ENCODE assay signal across 8 mouse cellular contexts in the genomic region with DNA sequence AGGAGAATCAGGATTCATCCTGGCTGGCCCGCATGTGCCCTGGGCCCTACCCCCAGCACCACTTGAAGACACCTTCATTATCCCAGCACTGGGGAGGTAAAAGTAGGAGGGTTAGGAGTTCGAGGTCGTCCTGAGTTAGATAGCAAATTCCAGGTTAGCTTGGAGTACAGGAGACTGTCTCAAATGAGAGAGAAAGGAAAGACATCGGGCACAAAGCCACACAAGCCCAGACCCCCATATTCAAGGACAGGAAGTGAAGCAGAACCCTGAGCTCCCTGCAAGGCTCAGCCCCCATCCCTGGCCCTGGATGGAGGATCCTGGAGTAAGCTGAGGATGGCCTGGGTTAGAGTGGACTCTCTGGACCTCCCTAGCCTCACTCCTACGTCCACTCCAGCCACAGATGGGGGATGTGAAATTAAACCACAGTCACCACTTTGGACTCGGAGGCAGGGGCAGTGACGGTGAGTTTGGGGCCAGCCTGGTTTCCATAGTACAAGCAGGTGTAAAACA. TPM values are rescaled to one million over a fixed set of nuclear protein-coding genes. Genes with fewer than 3 reads are reported as not detected.
DNase-seq lines count a peak whose midpoint lies in the region; ATAC-seq and TF ChIP-seq lines count a peak whose summit lies in the region.

No protein-coding gene starts in this region.

- no peak for TF ChIP-seq EP300 in CH12.LX (IDR thresholded peaks at IDR 0.05; ENCODE audit: low read length)
- no peak for TF ChIP-seq EP300 in liver, embryonic 14.5 days (IDR thresholded peaks at IDR 0.05; ENCODE audit: low read depth)

- H3K4me3 ChIP-seq in gastrocnemius, adult 2 months: peak overlapping the region; percentile 69
- peak overlapping the region in 1 of 3 experiments; percentile 24 for H3K4me3 ChIP-seq in CH12.LX (replicated peaks in 1 of 3; ENCODE audit: low read depth in 2 of 3, low read length in 2 of 3, poor library complexity in 1 of 3)
- no peak overlapping the region for H3K4me3 ChIP-seq in forebrain, embryonic 16.5 days (replicated peaks; ENCODE audit: low read length)
- H3K4me3 ChIP-seq in liver, embryonic 14.5 days (ENCODE audit: insufficient read depth in 1 of 2, low read depth in 2 of 2, low read length in 2 of 2): peak overlapping the region in 1 of 2 experiments; percentile 12; a peak in 3 of 4 replicates

- ATAC-seq in forebrain, embryonic 16.5 days: no peak
- no peak for ATAC-seq in liver, embryonic 14.5 days (ENCODE audit: insufficient read depth)

- H3K27me3 ChIP-seq in CH12.LX (replicated peaks): peaks cover 53% of the 10 kb centered on the region
- peaks cover 12% of the 10 kb centered on the region; the same call in 1 of the 2 replicates for H3K27me3 ChIP-seq in forebrain, embryonic 16.5 days (replicated peaks; ENCODE audit: control insufficient read depth, insufficient read depth, low read length)
- H3K27me3 ChIP-seq in liver, embryonic 14.5 days (ENCODE audit: control insufficient read depth, insufficient read depth, low read length): peaks cover 5% of the 10 kb centered on the region; the same call in 1 of the 2 replicates

- no peaks in the 10 kb centered on the region for H3K79me2 ChIP-seq in CH12.LX (replicated peaks; ENCODE audit: control insufficient read depth, extremely low read depth, insufficient read depth, poor library complexity, severe bottlenecking)

- in situ Hi-C loops in CH12.LX (cut with MboI; ENCODE audit: low pct_ligation_motif_present, low pct_unique_long_range_greater_than_20kb, low sequenced_read_pairs): loop anchor here (5.0 to 10.0 kb wide), 2 partner anchors 39 to 107 kb away; a partner anchor contains a TSS

- TF ChIP-seq POLR2A in CH12.LX (IDR thresholded peaks at IDR 0.05; ENCODE audit: low read depth, low read length): no peak

- TF ChIP-seq RAD21 in CH12.LX (IDR thresholded peaks at IDR 0.05; ENCODE audit: low read depth, low read length): no peak

- peaks cover 22 to 29% of the 10 kb centered on the region in 2 experiments for H3K4me1 ChIP-seq in CH12.LX (ENCODE audit: control insufficient read depth in 1 of 2, insufficient read depth in 2 of 2)
- peaks cover 40% of the 10 kb centered on the region for H3K4me1 ChIP-seq in forebrain, embryonic 16.5 days (replicated peaks; ENCODE audit: control insufficient read depth, insufficient read depth, low read length)
- H3K4me1 ChIP-seq in liver, embryonic 14.5 days (replicated peaks; ENCODE audit: control insufficient read depth in 2 of 2, insufficient read depth in 2 of 2, low read length in 1 of 2): peaks cover 26 to 51% of the 10 kb centered on the region in 2 experiments

- H3K27ac ChIP-seq in gastrocnemius, adult 2 months: peak overlapping the region; percentile 74
- H3K27ac ChIP-seq in CH12.LX (ENCODE audit: insufficient read depth, low read depth): no peak overlapping the region
- H3K27ac ChIP-seq in forebrain, embryonic 16.5 days (ENCODE audit: low read length): no peak overlapping the region
- no peak overlapping the region for H3K27ac ChIP-seq in liver, embryonic 14.5 days

- 18% methylated on average over 7 of the region's 7 CpGs for WGBS in forebrain, embryonic 16.5 days
- WGBS in liver, embryonic 14.5 days (ENCODE audit: insufficient replicate concordance): 29% methylated on average over 7 of the region's 7 CpGs

- peak overlapping the region; percentile 25 for H3K4me2 ChIP-seq in CH12.LX (ENCODE audit: insufficient read depth, low read depth, poor library complexity, severe bottlenecking)
- peak overlapping the region; percentile 57 for H3K4me2 ChIP-seq in forebrain, embryonic 16.5 days (ENCODE audit: low read length)
- H3K4me2 ChIP-seq in liver, embryonic 14.5 days (ENCODE audit: low read depth): peak overlapping the region; percentile 44

- no peaks in the 10 kb centered on the region for H3K36me3 ChIP-seq in CH12.LX (replicated peaks in 1 of 2; ENCODE audit: control insufficient read depth in 1 of 2, insufficient read depth in 1 of 2, low read length in 1 of 2)
- H3K36me3 ChIP-seq in forebrain, embryonic 16.5 days (ENCODE audit: control insufficient read depth, insufficient read depth): no peaks in the 10 kb centered on the region
- H3K36me3 ChIP-seq in liver, embryonic 14.5 days (replicated peaks; ENCODE audit: control insufficient read depth, insufficient read depth, low read depth): no peaks in the 10 kb centered on the region

- H3K9me3 ChIP-seq in CH12.LX (replicated peaks; ENCODE audit: low read length): no peaks in the 10 kb centered on the region
- H3K9me3 ChIP-seq in forebrain, embryonic 16.5 days (ENCODE audit: control insufficient read depth, low read length): no peaks in the 10 kb centered on the region
- no peaks in the 10 kb centered on the region for H3K9me3 ChIP-seq in liver, embryonic 14.5 days (ENCODE audit: control insufficient read depth, low read length)

- no peak overlapping the region for H3K9ac ChIP-seq in CH12.LX (ENCODE audit: insufficient read depth, low read depth)
- no peak overlapping the region for H3K9ac ChIP-seq in forebrain, embryonic 16.5 days (replicated peaks; ENCODE audit: low read depth, low read length)
- no peak overlapping the region for H3K9ac ChIP-seq in liver, embryonic 14.5 days (replicated peaks)

- no peak for DNase-seq in gastrocnemius, adult 2 months
- DNase-seq in gastrocnemius, adult 18-20 months (ENCODE audit: low spot score): no peak
- no peak for DNase-seq in CH12.LX (ENCODE audit: extremely low read depth)
- no peak for DNase-seq in liver, embryonic 14.5 days (ENCODE audit: low read depth in 3 of 3, low spot score in 3 of 3)
- no peak for DNase-seq in adrenal gland, adult 8-10 months
- no peak for DNase-seq in adrenal gland, postnatal 25 days
- DNase-seq in frontal cortex, postnatal 36 days (ENCODE audit: low spot score in 2 of 2): no peak

- dilution Hi-C loops in CH12.LX (cut with MboI; ENCODE audit: extremely low pct_ligation_motif_present, extremely low pct_unique_long_range_greater_than_20kb, low sequenced_read_pairs): no loop called here

- intact Hi-C loops in gastrocnemius, adult 2 months (cut with DNase I): no loop called here

- no peak for TF ChIP-seq CTCF in gastrocnemius, adult 2 months (IDR thresholded peaks at IDR 0.05)
- no peak for TF ChIP-seq CTCF in CH12.LX (conservative IDR thresholded peaks at IDR 0.05 in 1 of 2, IDR thresholded peaks at IDR 0.05 in 1 of 2; ENCODE audit: low read depth in 2 of 2, low read length in 2 of 2)
- TF ChIP-seq CTCF in liver, embryonic 14.5 days (IDR thresholded peaks at IDR 0.05; ENCODE audit: low read depth): no peak

RNA-seq across cellular contexts. Expression of a gene that starts 0.6 kb away (rescaled TPM):
- total RNA-seq in gastrocnemius, adult 2 months (2021): 1 to 10 TPM; 5.6 to 6.7 TPM
- 1 to 10 TPM; 4.5 to 6.1 TPM for total RNA-seq in gastrocnemius, adult 18-20 months (2021)
- total RNA-seq in CH12.LX (2012; rRNA removed): 1.2 and 1.3 TPM in 2 replicates
- 0.30 and 1.2 TPM in 2 replicates for total RNA-seq in CH12.LX (2014; rRNA removed)
- 0.39 and 0.63 TPM in 2 replicates for polyA plus RNA-seq in CH12.LX (2012; ENCODE audit: insufficient read length, low read depth)
- 3.5 and 3.7 TPM in 2 replicates for polyA plus RNA-seq in forebrain, embryonic 16.5 days (2015; fragmentation: Nextera tagmentation; extraction: Ambion mirVana)
- polyA plus RNA-seq in liver, embryonic 14.5 days (2012; rRNA removed): 4.5 and 4.8 TPM in 2 replicates
- 5.6 and 5.8 TPM in 2 replicates for polyA plus RNA-seq in liver, embryonic 14.5 days (2014; fragmentation: Nextera tagmentation; extraction: Ambion mirVana)
- 100 to 1,000 TPM in 2 of 4 experiments, 10 to 100 TPM in 2; 32.2 to 138 (median 85.6) TPM for total RNA-seq in adrenal gland, adult 8-10 months (2022)
- 26.4 and 37.4 TPM in 2 replicates for total RNA-seq in adrenal gland, postnatal 25 days (2021)

RNA-seq across cellular contexts. Expression of a gene that starts 4.6 kb away (rescaled TPM):
- 1 to 10 TPM; 2.5 to 3.9 TPM for total RNA-seq in gastrocnemius, adult 2 months (2021)
- total RNA-seq in gastrocnemius, adult 18-20 months (2021): 1 to 10 TPM; 3.1 to 3.3 TPM
- total RNA-seq in CH12.LX (2012; rRNA removed) (1.5 and 2.3 TPM in 2 replicates), CH12.LX (2014; rRNA removed) (1.4 and 1.7 TPM in 2 replicates)
- polyA plus RNA-seq in CH12.LX (2012; ENCODE audit: insufficient read length, low read depth): 1.6 and 2.3 TPM in 2 replicates
- polyA plus RNA-seq in forebrain, embryonic 16.5 days (2015; fragmentation: Nextera tagmentation; extraction: Ambion mirVana): 2.7 and 3.4 TPM in 2 replicates
- 2.3 and 2.4 TPM in 2 replicates for polyA plus RNA-seq in liver, embryonic 14.5 days (2012; rRNA removed)
- 0.11 and 0.34 TPM in 2 replicates for polyA plus RNA-seq in liver, embryonic 14.5 days (2014; fragmentation: Nextera tagmentation; extraction: Ambion mirVana)
- total RNA-seq in adrenal gland, adult 8-10 months (2022): 1 to 10 TPM; 1.2 to 1.7 (median 1.3) TPM
- 2.4 and 2.6 TPM in 2 replicates for total RNA-seq in adrenal gland, postnatal 25 days (2021)

RNA-seq across cellular contexts. Expression of a gene that starts 26.1 kb away (rescaled TPM):
- 1 to 10 TPM; 4.7 to 5.6 TPM for total RNA-seq in gastrocnemius, adult 2 months (2021)
- 1 to 10 TPM; 4.4 to 4.7 TPM for total RNA-seq in gastrocnemius, adult 18-20 months (2021)
- total RNA-seq in CH12.LX (2012; rRNA removed): 11.2 and 17.8 TPM in 2 replicates
- total RNA-seq in CH12.LX (2014; rRNA removed): 12.3 and 16.9 TPM in 2 replicates
- polyA plus RNA-seq in CH12.LX (2012; ENCODE audit: insufficient read length, low read depth): 34.6 and 36.4 TPM in 2 replicates
- polyA plus RNA-seq in forebrain, embryonic 16.5 days (2015; fragmentation: Nextera tagmentation; extraction: Ambion mirVana): 51.4 and 55.1 TPM in 2 replicates
- 8.1 and 9.0 TPM in 2 replicates for polyA plus RNA-seq in liver, embryonic 14.5 days (2012; rRNA removed)
- polyA plus RNA-seq in liver, embryonic 14.5 days (2014; fragmentation: Nextera tagmentation; extraction: Ambion mirVana): 5.3 and 5.9 TPM in 2 replicates
- 10 to 100 TPM; 14.7 to 34.5 (median 26.5) TPM for total RNA-seq in adrenal gland, adult 8-10 months (2022)
- 28.3 and 30.2 TPM in 2 replicates for total RNA-seq in adrenal gland, postnatal 25 days (2021)

RNA-seq across cellular contexts. Expression of a gene that starts 26.9 kb away (rescaled TPM):
- total RNA-seq in gastrocnemius, adult 2 months (2021): 10 to 100 TPM in 1 of 2 experiments, 1 to 10 TPM in 1; 6.8 to 10.5 TPM
- 10 to 100 TPM; 10.2 to 10.6 TPM for total RNA-seq in gastrocnemius, adult 18-20 months (2021)
- 3.2 and 4.2 TPM in 2 replicates for total RNA-seq in CH12.LX (2012; rRNA removed)
- 5.4 and 5.5 TPM in 2 replicates for total RNA-seq in CH12.LX (2014; rRNA removed)
- polyA plus RNA-seq in CH12.LX (2012; ENCODE audit: insufficient read length, low read depth): 2.4 and 3.7 TPM in 2 replicates
- polyA plus RNA-seq in forebrain, embryonic 16.5 days (2015; fragmentation: Nextera tagmentation; extraction: Ambion mirVana): 13.8 and 16.5 TPM in 2 replicates
- 5.6 and 6.1 TPM in 2 replicates for polyA plus RNA-seq in liver, embryonic 14.5 days (2012; rRNA removed)
- polyA plus RNA-seq in liver, embryonic 14.5 days (2014; fragmentation: Nextera tagmentation; extraction: Ambion mirVana): 0.75 and 1.5 TPM in 2 replicates
- total RNA-seq in adrenal gland, adult 8-10 months (2022): 10 to 100 TPM; 24.6 to 58.2 (median 46.7) TPM
- total RNA-seq in adrenal gland, postnatal 25 days (2021): 30.5 and 37.8 TPM in 2 replicates

RNA-seq across cellular contexts. Expression of a gene that starts 27.1 kb away (rescaled TPM):
- total RNA-seq in gastrocnemius, adult 2 months (2021): 1 to 10 TPM; 5.6 to 7.3 TPM
- 1 to 10 TPM; 4.9 to 7.4 TPM for total RNA-seq in gastrocnemius, adult 18-20 months (2021)
- total RNA-seq in CH12.LX (2012; rRNA removed) (0.30 TPM in 1 of 2 replicates, not detected in the other), CH12.LX (2014; rRNA removed) (not detected in 2 replicates)
- 0.29 TPM in 1 of 2 replicates, not detected in the other for polyA plus RNA-seq in CH12.LX (2012; ENCODE audit: insufficient read length, low read depth)
- 27.1 and 32.6 TPM in 2 replicates for polyA plus RNA-seq in forebrain, embryonic 16.5 days (2015; fragmentation: Nextera tagmentation; extraction: Ambion mirVana)
- polyA plus RNA-seq in liver, embryonic 14.5 days (2012; rRNA removed): 5.2 and 6.5 TPM in 2 replicates
- polyA plus RNA-seq in liver, embryonic 14.5 days (2014; fragmentation: Nextera tagmentation; extraction: Ambion mirVana): 0.82 and 0.90 TPM in 2 replicates
- total RNA-seq in adrenal gland, adult 8-10 months (2022): 100 to 1,000 TPM in 2 of 4 experiments, 10 to 100 TPM in 2; 50.6 to 211 (median 117) TPM
- total RNA-seq in adrenal gland, postnatal 25 days (2021): 52.8 and 67.8 TPM in 2 replicates
